Mouse (Mus musculus): Measurements from ENCODE around the gene Mbl2.

DNA sequence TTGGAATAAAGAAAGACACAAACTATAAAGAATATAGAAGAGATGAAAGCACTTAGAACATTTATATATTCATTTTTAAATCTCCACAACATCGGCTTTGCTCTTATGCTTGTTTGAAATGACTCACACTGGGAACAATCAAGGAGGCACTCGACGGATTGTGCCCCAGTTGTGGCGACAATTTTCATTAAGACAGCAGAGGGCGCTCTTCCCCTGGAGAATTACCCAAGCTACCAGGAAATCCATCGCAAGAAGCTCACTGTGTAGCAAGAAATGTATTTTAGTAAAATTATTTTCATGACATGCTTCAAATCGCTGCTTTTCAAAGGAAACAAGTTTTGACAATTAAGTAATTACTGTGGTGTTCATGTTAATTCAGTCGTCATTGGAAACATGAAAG, 16.1 kb downstream of the Mbl2 start:
- TF ChIP-seq CTCF (IDR thresholded peaks at IDR 0.05) (peak; percentile 85), POLR2A (IDR thresholded peaks at IDR 0.05; ENCODE audit: insufficient read depth, low read depth, low read length) (no peak)
